Mouse (Mus musculus) gastrocnemius, adult 8-10 months (tissue): Measurements from ENCODE around the gene Baz1a. TPM values are rescaled to one million over a fixed set of nuclear protein-coding genes. Genes with fewer than 3 reads are reported as not detected.

ENCODE experiments used
- DNase-seq, 2 experiments: peaks; one replicate each; pipeline ENCODE4 v3.0.0; 2022; ENCODE audit warnings: low spot score in 2 of 2
- total RNA-seq, 4 experiments: library from RNA; stranded (reverse); gene quantifications; 2 replicates each; pipeline ENCODE4 v1.2.4; 2022

The Baz1a gene
- 1 to 10 TPM; 1.8 to 3.1 (median 2.7) TPM for total RNA-seq

GRCm38 (mm10) chr12:55013626-55014398 lies at the start of gene Baz1a:
TSS of gene Baz1a (minus strand) at chr12:55014348.
- no peak for DNase-seq

DNA sequence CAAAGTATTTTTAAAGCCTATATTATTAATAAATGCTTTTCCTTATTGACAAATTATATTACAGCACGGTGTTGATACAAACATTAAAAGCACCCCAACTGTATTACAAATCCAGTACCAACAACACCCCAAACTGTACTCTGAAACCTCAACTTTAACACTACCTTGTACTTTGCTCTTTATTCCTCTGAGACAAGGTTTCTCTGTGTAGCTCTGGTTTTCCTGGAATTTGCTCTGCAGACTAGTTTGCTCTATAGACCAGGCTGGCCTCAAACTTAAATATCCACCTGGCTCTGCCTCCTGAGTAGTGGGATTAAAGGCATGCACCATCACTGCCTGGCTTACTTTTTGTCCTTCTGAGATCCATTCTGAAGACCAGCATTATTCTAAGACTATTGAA lies 48.0 kb upstream of the Baz1a start:
- no peak for DNase-seq

- DNase-seq = no peak
Observed at GRCm38 (mm10) chr12:55061006-55061405, 46.9 kb upstream of the Baz1a start.

GRCm38 (mm10) chr12:55060212-55060898 lies 46.2 kb upstream of the Baz1a start:
- no peak for DNase-seq

DNA sequence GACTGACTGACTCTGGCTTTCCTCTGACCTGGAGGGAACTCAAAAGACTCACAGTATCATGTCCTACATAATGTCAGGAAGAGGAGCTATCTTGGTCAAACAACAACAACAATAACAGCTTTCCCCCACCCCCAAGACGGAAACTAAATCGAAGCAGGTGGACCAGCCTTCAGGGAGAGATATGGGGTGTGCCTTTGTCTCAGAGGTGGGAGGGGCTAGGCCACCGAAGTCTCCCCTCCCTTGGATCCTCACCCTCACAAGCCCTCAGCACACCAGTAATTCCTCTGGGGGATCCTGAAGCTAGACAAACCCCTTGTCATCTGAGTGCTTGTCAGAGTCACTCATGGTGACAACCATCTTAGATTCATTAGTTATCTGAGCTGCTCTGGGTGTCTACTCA lies 45.7 kb upstream of the Baz1a start:
- no peak for DNase-seq

DNA sequence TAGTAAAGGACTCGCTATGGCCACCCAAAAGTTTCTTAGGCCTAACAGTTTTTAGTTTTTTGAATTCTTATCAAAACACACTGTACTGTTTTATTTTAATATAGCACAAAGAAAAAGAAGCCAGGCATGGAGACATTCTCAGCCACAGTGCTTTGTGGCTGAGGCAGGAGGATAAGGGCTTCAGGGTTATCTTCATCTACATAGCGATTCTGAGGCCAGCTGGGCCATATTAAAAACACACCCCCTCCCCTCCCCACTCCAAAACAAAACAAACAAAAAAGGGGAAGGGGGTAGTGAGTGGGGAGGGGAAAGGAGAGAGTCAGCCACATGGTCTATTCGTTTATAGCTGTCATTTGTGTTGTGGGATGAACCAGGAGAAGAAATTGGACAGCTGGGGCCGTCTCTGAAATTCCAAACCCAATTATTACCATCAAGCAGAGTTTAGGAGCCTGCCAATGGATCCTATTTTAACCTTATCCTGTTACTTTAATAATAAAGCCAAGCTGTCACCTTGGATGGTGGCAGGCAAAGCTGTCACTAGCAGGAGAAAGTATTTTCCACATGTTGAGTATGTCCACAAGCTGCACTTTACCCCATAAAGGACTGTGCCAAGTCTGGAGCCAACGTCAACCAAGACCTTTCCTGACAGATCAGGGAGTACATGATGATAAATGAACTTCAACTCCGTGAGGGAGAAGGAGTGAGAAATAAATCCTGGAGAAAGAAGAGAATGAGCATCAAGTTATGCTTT lies 44.9 kb upstream of the Baz1a start:
- no peak for DNase-seq

GRCm38 (mm10) chr12:55056703-55057102 lies 42.6 kb upstream of the Baz1a start:
- DNase-seq = no peak

- no peak for DNase-seq
Observed at GRCm38 (mm10) chr12:55054551-55055241, 40.5 kb upstream of the Baz1a start.

GRCm38 (mm10) chr12:55053267-55053666 lies 39.1 kb upstream of the Baz1a start:
- DNase-seq = no peak

DNA sequence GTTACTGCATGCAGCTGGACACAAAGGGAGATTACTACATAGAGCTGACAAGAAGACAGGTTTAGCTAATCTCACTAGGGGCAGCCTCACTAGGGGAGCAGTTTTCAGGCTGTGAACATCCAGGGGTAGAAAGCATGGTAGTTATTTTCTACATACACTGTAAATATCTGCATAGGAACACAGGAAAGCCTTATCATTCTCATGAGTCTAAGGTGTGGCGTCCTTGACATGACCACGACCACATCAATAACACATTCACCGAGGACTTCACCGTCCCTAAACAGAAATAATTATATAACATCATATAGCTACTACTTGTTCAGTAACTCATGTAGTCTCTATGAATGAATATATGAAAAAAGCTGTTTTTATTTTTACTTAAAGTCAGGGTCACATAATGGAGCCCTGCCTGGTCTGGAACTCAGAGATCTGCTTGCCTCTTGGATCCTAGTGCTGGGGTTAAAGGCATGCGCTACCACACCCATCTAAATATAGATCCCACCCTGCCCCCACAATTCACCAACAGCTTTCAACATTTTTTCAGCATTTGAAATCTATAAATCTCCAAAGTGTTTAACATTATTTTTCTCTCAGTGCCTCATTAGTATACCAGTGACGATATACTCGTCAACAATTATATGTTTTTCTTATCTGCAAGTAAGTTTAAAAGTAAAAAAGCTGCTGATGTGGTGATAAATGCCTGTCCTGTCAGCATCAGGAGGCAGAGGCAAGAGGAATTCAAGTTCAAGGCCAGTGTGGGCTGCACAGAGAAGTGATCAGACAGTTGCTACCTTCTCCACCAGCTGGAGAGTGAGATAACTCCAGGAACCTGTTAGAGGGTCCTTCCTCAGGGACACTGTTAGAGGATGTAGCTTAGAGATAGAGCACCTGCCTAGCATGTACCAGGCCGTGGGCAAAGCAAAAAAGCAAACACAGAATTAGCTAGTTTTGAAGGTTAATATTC lies 37.3 kb upstream of the Baz1a start:
- no peak for DNase-seq

DNA sequence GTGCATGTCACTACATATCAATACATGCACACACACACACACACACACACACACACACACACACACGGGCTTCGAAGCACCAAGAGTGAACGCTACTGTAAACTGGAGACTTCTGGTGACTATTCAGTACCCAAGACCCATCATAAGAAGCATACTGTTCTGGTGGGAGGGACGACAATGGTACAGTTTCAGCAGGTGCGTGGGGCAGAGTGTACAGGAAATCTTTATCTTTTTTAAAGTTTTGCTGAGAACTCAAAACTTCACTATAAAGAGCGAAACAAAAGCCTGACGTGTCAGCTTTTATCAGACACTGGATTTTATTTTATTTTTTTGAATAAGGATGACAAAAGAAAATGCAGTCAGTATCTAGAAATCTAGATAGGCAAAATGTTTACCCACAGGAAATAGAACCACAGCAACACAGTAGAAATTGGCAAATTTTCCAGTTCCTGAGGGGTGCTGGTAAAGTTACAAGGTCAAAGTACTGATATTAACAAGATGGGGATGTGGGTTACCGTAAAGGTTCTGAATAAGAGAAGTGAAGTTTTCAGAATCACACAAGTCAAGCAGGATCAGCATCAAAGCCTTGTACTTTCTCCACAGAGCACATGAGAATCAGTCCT lies 35.7 kb upstream of the Baz1a start:
- no peak for DNase-seq

DNA sequence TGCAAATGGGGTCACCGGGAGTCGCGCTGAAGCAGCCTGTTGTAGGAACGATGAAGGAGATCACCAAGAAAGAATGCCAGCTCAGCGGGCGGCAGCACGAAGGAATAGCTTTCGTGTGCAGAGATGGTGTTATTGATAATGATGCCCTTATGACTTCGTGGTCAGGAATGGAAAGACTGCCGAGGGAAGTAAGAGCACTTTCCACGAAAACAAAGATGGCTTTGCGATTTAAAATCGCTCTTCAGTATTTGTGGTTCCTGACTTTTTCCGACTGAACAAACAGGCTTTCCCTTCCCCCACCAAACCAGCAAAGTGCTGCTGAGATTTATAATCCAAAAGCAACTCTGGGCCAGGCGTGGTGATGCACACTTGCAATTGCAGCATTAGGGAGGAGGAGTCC lies 26.9 kb upstream of the Baz1a start:
- DNase-seq = no peak

GRCm38 (mm10) chr12:55027088-55027487 lies 12.9 kb upstream of the Baz1a start:
- no peak for DNase-seq

- no peak for DNase-seq
Observed at GRCm38 (mm10) chr12:55023284-55023683, 9.1 kb upstream of the Baz1a start.

DNA sequence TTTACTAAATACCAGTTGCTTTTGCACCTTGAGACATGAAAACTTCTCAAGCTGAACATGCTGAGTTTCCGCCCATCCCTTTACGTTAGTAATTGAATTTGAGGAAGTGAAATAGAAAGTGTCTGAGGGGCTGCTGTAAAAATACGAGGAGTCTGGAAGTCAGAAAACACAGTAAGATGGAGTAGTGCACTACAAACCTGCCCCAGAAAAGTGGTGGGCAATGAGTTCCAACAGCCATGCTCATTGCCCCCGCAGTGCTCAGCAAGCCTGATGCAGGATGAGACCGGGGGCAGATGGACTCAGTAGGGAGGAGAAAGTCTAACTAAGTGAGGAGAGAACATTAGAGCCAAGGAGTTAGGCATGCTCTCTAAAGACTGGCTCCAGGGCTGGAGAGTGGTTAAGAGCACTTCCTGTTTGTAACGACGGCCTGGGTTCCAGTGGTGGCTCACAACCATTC lies 5.3 kb upstream of the Baz1a start:
- DNase-seq = no peak

- no peak for DNase-seq
Observed at GRCm38 (mm10) chr12:55017119-55017721, 3.1 kb upstream of the Baz1a start.

DNA sequence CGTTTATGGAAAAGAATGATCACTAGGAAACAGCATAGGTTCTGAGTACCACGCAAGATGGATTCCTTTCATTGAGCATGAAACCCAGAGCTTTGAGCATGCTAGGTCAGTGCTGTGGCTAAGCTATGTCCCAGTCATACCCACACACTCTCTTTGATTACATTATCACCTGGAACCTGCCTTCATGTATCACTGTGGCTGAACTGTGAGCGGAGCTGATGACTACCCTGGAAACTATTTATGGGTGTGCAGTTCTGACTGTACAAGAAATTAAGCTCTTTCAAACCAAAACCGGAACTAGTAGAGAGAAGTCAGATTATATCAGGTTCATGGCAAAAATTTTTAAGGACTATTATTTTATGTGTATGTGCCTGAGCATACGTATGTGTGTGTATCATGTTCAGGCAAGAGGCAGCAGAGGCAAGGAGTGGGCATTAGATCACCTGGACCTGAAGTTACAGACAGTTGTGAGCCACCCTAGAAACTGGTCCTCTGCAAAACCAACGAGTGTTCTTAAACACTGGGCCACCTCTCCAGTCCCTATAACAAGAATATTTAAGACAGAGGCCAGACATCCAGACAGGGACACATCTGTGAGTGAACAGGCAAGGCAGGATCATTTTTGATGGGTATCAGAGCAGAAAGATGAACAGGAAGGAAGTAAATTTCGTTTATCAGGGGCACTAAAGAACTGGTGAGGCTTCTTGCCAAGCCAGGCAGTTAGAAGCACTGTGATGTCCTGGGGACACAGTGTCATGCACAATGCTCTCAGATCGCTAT lies 2.4 kb upstream of the Baz1a start:
- no peak for DNase-seq

DNA sequence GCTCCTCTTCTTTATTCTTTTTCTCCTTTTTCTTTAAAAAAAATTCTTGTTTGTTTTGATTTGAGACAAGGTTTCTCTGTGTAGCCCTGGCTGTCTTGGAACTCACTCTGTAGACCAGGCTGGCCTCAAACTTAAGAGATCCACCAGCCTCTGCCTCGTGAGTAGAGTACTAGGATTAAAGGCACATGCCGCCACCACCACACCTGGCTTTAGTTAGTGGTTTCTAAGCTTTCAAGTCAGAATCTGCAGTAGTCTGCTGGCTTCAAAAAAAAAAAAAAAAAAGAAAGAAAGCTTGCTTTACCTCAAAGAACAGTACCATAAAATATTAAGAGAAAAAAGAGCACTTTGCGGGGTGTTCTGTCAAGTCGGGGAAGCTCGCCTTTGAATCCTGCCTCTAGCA lies 1.3 kb upstream of the Baz1a start:
- DNase-seq = no peak

- no peak for DNase-seq
Observed at GRCm38 (mm10) chr12:55013031-55013430, 1.1 kb downstream of the Baz1a start.
